Mouse (Mus musculus): ENCODE data around the gene Ndufa4.

DNA sequence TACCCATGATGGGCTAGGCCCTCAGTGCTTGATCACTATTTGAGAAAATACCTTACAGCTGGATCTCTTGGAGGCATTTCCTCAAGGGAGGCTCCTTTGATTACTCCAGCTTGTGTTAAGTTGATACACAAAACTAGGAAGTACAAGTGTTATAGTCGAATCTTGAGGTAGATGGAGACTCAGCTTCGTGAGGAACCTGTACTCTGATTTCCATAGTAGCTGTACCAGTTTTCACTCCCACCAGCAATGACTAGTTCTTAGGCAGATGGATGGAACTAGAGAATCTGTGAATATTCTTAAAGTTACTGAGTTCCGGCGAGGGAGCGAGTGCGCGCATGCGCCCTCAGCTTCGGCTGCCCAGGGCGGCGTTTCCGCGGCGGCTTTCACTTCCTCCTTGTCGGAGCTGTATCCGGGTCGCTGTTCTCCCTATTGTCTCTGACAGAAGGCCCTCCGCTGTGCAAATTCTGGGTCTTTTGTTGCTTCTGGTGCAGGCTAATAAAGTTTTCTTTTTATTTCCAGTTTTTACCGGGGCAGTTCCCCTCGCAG is 18.3 kb upstream of the Ndufa4 start:
- TF ChIP-seq CTCF (IDR thresholded peaks at IDR 0.05; ENCODE audit: extremely low read depth, insufficient read depth, insufficient read length, insufficient replicate concordance) (no peak), POLR2A (IDR thresholded peaks at IDR 0.05; ENCODE audit: low read depth, low read length) (peak; percentile 56; the same call in 1 of the 2 replicates)

Data from spleen, adult 2 months (tissue).